Mouse (Mus musculus) embryonic facial prominence, embryonic 15.5 days (tissue): ENCODE data around the gene Prickle2. TPM values are rescaled to one million over a fixed set of nuclear protein-coding genes. Genes with fewer than 3 reads are reported as not detected.
A peak's percentile ranks its signal among the peaks of the same experiment; 100 is the strongest.

ENCODE experiments used
- ATAC-seq: fragments of 200-750 bp; cut with Nextera tagmentation; 2 replicates; pipeline ENCODE4 v1.8.0; 2017; ENCODE audit warnings: low read depth, moderate TSS enrichment; ENCODE audit not compliant: insufficient number of reproducible peaks, low FRiP score, low TSS enrichment
- H3K27ac ChIP-seq: fragments of 300-500 bp; sonication (generic); replicated peaks from 2 replicates; pipeline ENCODE4 v1.5.1; 2015; ENCODE audit warnings: mild to moderate bottlenecking, inconsistent platforms
- H3K27me3 ChIP-seq: fragments of 300-500 bp; sonication (generic); 2 replicates; pipeline ENCODE4 v1.6.1; 2015; ENCODE audit warnings: inconsistent platforms
- H3K36me3 ChIP-seq: fragments of 300-500 bp; sonication (generic); 2 replicates; pipeline ENCODE4 v1.6.1; 2015; ENCODE audit warnings: mild to moderate bottlenecking, inconsistent platforms
- H3K4me1 ChIP-seq: fragments of 300-500 bp; sonication (generic); 2 replicates; pipeline ENCODE4 v1.6.1; 2015; ENCODE audit warnings: inconsistent platforms
- H3K4me2 ChIP-seq: fragments of 300-500 bp; sonication (generic); replicated peaks from 2 replicates; pipeline ENCODE4 v1.6.1; 2015; ENCODE audit warnings: mild to moderate bottlenecking, inconsistent platforms
- H3K4me3 ChIP-seq: fragments of 300-500 bp; sonication (generic); replicated peaks from 2 replicates; pipeline ENCODE4 v1.5.1; 2015; ENCODE audit warnings: mild to moderate bottlenecking, inconsistent platforms
- H3K9ac ChIP-seq: fragments of 300-500 bp; sonication (generic); 2 replicates; pipeline ENCODE4 v1.6.1; 2015; ENCODE audit warnings: inconsistent platforms
- H3K9me3 ChIP-seq: fragments of 300-500 bp; sonication (generic); replicated peaks from 2 replicates; pipeline ENCODE4 v1.6.1; 2016; ENCODE audit warnings: inconsistent platforms
- WGBS: fragments of 180-500 bp; shearing (Covaris S2); methylation state at CpG from one replicate; pipeline ENCODE4 v1.1.7; 2015; 5-methylcytosine and 5-hydroxymethylcytosine counted together
- polyA plus RNA-seq: library from polyadenylated mRNA; unstranded; fragments of >200 nt; fragmentation: Nextera tagmentation; extraction: Ambion mirVana; gene quantifications from 2 replicates; pipeline ENCODE4 v1.2.1, GENCODE M21; 2015

The Prickle2 gene
- 6.0 and 6.2 TPM in 2 replicates for polyA plus RNA-seq

- H3K9me3 ChIP-seq = no peaks in the 10 kb centered on the region
- peaks cover 16% of the 10 kb centered on the region for H3K4me1 ChIP-seq
- H3K4me3 ChIP-seq = peak within 1 kb of the TSS; percentile 65
- under 1% methylated on average over 23 of the region's 24 CpGs for WGBS
- H3K27ac ChIP-seq = peak within 1 kb of the TSS; percentile 78
- no peaks in the 10 kb centered on the region for H3K27me3 ChIP-seq
- peak within 1 kb of the TSS; percentile 46 for H3K9ac ChIP-seq
- H3K36me3 ChIP-seq = no peaks in the 10 kb centered on the region; the same call in 1 of the 2 replicates
- peak; percentile 94 for ATAC-seq
- peak within 1 kb of the TSS; percentile 89 for H3K4me2 ChIP-seq
Measured at GRCm38 (mm10) chr6:92706145-92706466, at the start of gene Prickle2. Prickle2 (minus strand) TSS chr6:92706155.

DNA sequence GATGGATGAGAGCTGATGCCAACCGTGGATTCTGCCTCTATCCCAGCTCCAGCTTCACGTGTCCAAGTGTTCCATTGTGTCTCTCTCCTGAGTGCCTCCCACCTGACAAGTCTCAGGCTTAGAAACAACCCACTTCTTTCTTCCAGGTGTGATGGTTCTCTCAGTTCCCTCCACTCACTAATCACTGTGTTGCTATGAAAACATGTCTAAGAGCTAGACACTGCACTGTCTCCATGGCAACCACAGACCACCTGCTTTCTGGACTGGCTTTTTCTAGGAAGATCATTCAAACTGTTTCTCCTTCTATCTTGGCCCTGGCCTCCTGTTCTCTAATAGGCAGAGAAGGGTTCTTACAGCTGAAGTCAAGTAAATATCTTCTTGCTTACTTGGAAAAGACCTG, 46.8 kb upstream of the Prickle2 start:
- ATAC-seq = no peak
- 69% methylated on average over 2 of the region's 2 CpGs for WGBS

DNA sequence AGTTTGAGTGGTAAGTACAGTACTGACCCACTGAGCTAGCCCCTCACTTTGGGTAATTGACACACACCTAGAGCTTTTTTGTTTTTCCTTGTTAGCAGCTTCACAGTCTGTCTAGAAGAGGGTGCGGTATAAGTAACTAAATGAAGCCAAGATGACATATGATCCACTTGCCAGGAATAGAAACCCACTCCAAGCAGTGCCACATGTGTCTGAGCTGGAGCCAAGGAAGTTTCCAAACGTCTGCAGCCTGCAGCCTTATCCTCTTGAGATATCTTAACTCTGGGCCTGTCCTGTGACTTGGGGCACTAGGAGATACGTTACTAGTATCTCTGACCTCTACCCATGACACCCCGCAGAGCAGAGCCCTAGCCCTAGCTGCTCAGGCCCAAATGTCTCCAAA, 43.5 kb upstream of the Prickle2 start:
- H3K27ac ChIP-seq = no peak overlapping the region
- WGBS = 44% methylated on average over 4 of the region's 4 CpGs
- no peaks in the 10 kb centered on the region for H3K27me3 ChIP-seq
- H3K4me1 ChIP-seq = 0 out of 2 replicates have a peak, but pooled peaks cover 7% of the 10 kb centered on the region
- no peak overlapping the region for H3K9ac ChIP-seq
- H3K4me2 ChIP-seq = no peak overlapping the region
- no peak overlapping the region for H3K4me3 ChIP-seq
- H3K36me3 ChIP-seq = no peaks in the 10 kb centered on the region
- ATAC-seq = no peak
- H3K9me3 ChIP-seq = no peaks in the 10 kb centered on the region

More for the DNA sequence above, 46.8 kb upstream of the Prickle2 start:
- H3K4me1 ChIP-seq = 0 out of 2 replicates have a peak, but pooled peaks cover 7% of the 10 kb centered on the region
- no peak overlapping the region for H3K9ac ChIP-seq
- no peak overlapping the region for H3K27ac ChIP-seq
- H3K9me3 ChIP-seq = no peaks in the 10 kb centered on the region
- H3K4me2 ChIP-seq = no peak overlapping the region
- no peaks in the 10 kb centered on the region for H3K27me3 ChIP-seq
- no peak overlapping the region for H3K4me3 ChIP-seq
- H3K36me3 ChIP-seq = no peaks in the 10 kb centered on the region

GRCm38 (mm10) chr6:92743605-92744004, 37.6 kb upstream of the Prickle2 start:
- H3K4me1 ChIP-seq = peaks cover 8% of the 10 kb centered on the region; the same call in 1 of the 2 replicates
- peak overlapping the region; percentile 28 for H3K4me2 ChIP-seq
- H3K36me3 ChIP-seq = no peaks in the 10 kb centered on the region
- H3K9ac ChIP-seq = no peak overlapping the region
- no peak overlapping the region for H3K27ac ChIP-seq
- no peaks in the 10 kb centered on the region for H3K9me3 ChIP-seq
- WGBS = 7% methylated on average over 11 of the region's 11 CpGs
- H3K4me3 ChIP-seq = no peak overlapping the region; the same call in 1 of the 2 replicates
- peak; percentile 57; the same call in 1 of the 2 replicates for ATAC-seq
- H3K27me3 ChIP-seq = no peaks in the 10 kb centered on the region

GRCm38 (mm10) chr6:92737116-92737515, 31.2 kb upstream of the Prickle2 start:
- H3K27me3 ChIP-seq = no peaks in the 10 kb centered on the region
- 83% methylated on average over 1 of the region's 1 CpGs for WGBS

DNA sequence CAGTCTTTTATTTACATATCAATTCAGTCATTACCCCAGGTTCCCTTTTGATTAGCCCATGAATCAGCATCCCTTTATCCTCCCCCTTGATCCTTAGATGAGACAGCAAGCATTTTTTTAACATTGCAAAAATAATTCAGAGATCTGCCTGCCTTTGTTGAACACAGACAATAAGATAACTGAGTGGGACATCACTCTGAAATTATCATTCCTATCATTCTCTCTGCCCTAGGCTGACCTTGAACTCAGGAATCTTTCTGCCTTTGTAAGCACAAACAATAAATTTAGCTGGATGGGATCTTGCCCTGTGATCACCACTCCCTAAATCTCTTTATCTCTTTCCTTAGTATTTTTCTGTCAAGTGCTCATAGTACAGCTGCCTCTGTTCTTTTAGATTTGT, 27.7 kb upstream of the Prickle2 start:
- peaks cover under 1% of the 10 kb centered on the region; the same call in 1 of the 2 replicates for H3K4me1 ChIP-seq
- H3K4me2 ChIP-seq = no peak overlapping the region
- no peaks in the 10 kb centered on the region for H3K36me3 ChIP-seq
- no peak overlapping the region for H3K27ac ChIP-seq
- no peak for ATAC-seq
- H3K9ac ChIP-seq = no peak overlapping the region
- no peaks in the 10 kb centered on the region for H3K27me3 ChIP-seq
- H3K9me3 ChIP-seq = no peaks in the 10 kb centered on the region
- H3K4me3 ChIP-seq = no peak overlapping the region

More at GRCm38 (mm10) chr6:92737116-92737515, 31.2 kb upstream of the Prickle2 start:
- Histone ChIP-seq H3K36me3 (no peaks in the 10 kb centered on the region), H3K9ac (no peak overlapping the region), H3K4me1 (no peaks in the 10 kb centered on the region), H3K9me3 (no peaks in the 10 kb centered on the region), H3K4me3 (no peak overlapping the region), H3K4me2 (no peak overlapping the region), H3K27ac (no peak overlapping the region)
- no peak for ATAC-seq

DNA sequence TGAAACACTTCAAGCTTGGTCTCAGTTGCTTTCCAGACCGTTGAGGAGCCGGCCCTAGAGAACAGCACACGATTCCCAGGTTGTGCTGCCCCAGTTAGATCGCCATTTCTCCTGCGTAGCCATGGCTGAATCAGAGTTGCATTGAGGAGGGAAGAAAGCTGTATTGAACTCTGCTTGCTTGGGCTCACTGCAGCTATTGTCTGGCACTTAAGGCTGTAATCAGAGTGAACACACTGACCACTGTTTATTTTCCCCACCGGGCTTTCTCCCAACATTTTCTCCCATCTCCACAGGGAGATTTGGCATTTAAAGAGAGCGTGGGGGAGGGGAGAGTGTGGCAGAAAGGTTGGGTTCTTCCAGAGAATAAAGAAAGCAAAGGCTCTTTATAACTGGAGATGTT, 22.6 kb upstream of the Prickle2 start:
- no peak for ATAC-seq
- Histone ChIP-seq H3K9ac (no peak overlapping the region), H3K27me3 (no peaks in the 10 kb centered on the region), H3K27ac (no peak overlapping the region; the same call in 1 of the 2 replicates), H3K4me3 (no peak overlapping the region), H3K4me1 (peaks cover 18% of the 10 kb centered on the region), H3K9me3 (no peaks in the 10 kb centered on the region), H3K4me2 (no peak overlapping the region; the same call in 1 of the 2 replicates), H3K36me3 (no peaks in the 10 kb centered on the region)
- WGBS = 37% methylated on average over 7 of the region's 7 CpGs

- Histone ChIP-seq H3K9ac (no peak overlapping the region), H3K4me2 (no peak overlapping the region; the same call in 1 of the 2 replicates), H3K36me3 (no peaks in the 10 kb centered on the region), H3K27me3 (no peaks in the 10 kb centered on the region), H3K4me1 (peaks cover 18% of the 10 kb centered on the region), H3K27ac (no peak overlapping the region; the same call in 1 of the 2 replicates), H3K4me3 (no peak overlapping the region), H3K9me3 (no peaks in the 10 kb centered on the region)
- ATAC-seq = no peak
- WGBS = 1% methylated on average over 10 of the region's 10 CpGs
Measured at GRCm38 (mm10) chr6:92728084-92728483, 22.1 kb upstream of the Prickle2 start.

DNA sequence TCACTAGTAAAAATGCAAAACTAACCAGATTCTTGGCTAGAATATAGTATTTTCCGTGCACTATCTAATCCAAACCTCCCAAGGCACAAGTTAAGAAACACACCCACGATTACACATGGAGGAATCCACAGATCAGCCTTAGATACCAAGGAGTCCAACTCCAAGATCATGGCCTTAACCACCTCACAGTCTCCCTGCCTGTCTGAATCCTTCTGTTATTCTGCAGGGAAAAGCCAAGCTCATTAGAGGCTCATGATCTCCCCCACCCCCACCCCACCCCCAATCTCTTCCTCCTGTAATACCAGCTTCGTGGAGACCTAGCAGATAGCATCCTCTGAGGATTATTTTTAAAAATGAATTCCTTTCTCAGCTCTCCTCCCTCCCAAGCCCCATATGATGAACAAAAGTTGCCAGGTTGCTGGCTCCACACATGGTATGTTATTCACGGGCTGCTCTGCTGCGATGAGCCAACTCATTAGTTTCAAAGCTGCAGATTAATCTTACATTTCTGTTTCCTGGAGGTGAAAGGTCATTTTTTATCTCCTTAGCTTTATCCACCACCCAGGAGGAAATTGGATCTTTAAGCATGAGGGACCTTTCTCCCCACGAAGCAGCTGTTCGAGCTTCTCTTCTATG, 21.5 kb upstream of the Prickle2 start:
- 10% methylated on average over 7 of the region's 7 CpGs for WGBS
- Histone ChIP-seq H3K27ac (no peak overlapping the region), H3K4me1 (peaks cover 18% of the 10 kb centered on the region), H3K9me3 (no peaks in the 10 kb centered on the region), H3K4me3 (no peak overlapping the region), H3K4me2 (no peak overlapping the region), H3K27me3 (no peaks in the 10 kb centered on the region), H3K9ac (no peak overlapping the region), H3K36me3 (no peaks in the 10 kb centered on the region)
- ATAC-seq = no peak

DNA sequence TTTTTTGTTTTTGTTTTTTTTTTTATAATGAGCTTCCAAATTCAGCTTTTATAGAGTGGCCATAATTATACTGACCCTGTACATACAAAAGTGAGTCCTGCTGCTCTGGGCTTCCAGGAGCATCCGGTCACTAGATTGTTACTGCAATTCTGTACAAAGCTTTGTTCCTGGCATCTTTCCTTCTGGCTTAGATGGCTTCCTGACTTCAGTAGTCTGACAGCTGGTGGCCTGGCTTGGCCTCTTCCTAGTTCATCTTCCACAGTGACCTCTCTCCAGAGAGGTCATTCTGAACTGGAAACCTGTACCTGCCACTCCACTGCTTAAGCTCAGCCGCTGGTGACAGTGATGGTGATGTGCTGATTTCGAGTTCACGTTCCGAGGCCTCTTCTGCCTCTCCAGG, 20.2 kb upstream of the Prickle2 start:
- Histone ChIP-seq H3K4me3 (no peak overlapping the region), H3K36me3 (no peaks in the 10 kb centered on the region), H3K4me2 (no peak overlapping the region), H3K27ac (no peak overlapping the region), H3K27me3 (no peaks in the 10 kb centered on the region), H3K9ac (no peak overlapping the region), H3K9me3 (no peaks in the 10 kb centered on the region), H3K4me1 (peaks cover 18% of the 10 kb centered on the region)
- no peak for ATAC-seq
- WGBS = 74% methylated on average over 5 of the region's 5 CpGs

DNA sequence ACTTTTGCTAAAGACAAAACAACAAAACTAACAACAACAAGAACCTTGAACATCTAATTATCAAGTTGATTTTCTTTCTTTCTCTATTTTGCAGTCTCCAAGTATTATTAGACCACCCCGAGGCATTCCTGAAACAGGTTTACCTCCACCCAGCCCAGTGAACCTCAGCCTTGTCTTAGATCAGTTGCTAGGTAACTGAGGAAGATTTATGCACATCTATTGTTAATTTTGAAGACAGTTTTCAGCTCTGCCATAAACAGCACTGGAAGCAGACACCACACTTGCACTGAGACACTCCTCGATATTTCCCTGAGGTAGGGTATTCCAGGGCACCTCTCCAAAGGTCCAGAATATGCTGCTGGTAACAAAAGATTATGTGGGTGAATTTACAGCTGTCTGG, 18.4 kb upstream of the Prickle2 start:
- H3K4me2 ChIP-seq = no peak overlapping the region

GRCm38 (mm10) chr6:92715806-92716205, 9.9 kb upstream of the Prickle2 start:
- Histone ChIP-seq H3K4me2 (no peak overlapping the region), H3K36me3 (no peaks in the 10 kb centered on the region), H3K4me3 (no peak overlapping the region), H3K9ac (no peak overlapping the region), H3K4me1 (0 out of 2 replicates have a peak, but pooled peaks cover 3% of the 10 kb centered on the region), H3K27me3 (no peaks in the 10 kb centered on the region), H3K9me3 (no peaks in the 10 kb centered on the region), H3K27ac (no peak overlapping the region)
- no peak for ATAC-seq
- WGBS = 36% methylated on average over 3 of the region's 3 CpGs

More for the DNA sequence above, 18.4 kb upstream of the Prickle2 start:
- no peaks in the 10 kb centered on the region for H3K36me3 ChIP-seq
- no peak overlapping the region for H3K4me3 ChIP-seq
- no peak for ATAC-seq
- H3K27ac ChIP-seq = no peak overlapping the region
- peaks cover 18% of the 10 kb centered on the region for H3K4me1 ChIP-seq
- no peak overlapping the region for H3K9ac ChIP-seq
- 56% methylated on average over 2 of the region's 2 CpGs for WGBS
- no peaks in the 10 kb centered on the region for H3K27me3 ChIP-seq
- H3K9me3 ChIP-seq = no peaks in the 10 kb centered on the region
